Mouse (Mus musculus): Measurements from ENCODE around the gene Rnf144b.

- TF ChIP-seq CTCF (IDR thresholded peaks at IDR 0.05; ENCODE audit: low read depth) (no peak), EP300 (optimal IDR thresholded peaks at IDR 0.05) (no peak)
Observed at GRCm38 (mm10) chr13:47122537-47123430, at the start of gene Rnf144b.

Measured in stomach, postnatal 0 days (tissue).